Mouse (Mus musculus): ENCODE measurements around the gene Man1c1.

Gene Man1c1

GRCm38 (mm10) chr4:134575486-134575885 is 128.6 kb downstream of the Man1c1 start:
- no peak for DNase-seq

DNA sequence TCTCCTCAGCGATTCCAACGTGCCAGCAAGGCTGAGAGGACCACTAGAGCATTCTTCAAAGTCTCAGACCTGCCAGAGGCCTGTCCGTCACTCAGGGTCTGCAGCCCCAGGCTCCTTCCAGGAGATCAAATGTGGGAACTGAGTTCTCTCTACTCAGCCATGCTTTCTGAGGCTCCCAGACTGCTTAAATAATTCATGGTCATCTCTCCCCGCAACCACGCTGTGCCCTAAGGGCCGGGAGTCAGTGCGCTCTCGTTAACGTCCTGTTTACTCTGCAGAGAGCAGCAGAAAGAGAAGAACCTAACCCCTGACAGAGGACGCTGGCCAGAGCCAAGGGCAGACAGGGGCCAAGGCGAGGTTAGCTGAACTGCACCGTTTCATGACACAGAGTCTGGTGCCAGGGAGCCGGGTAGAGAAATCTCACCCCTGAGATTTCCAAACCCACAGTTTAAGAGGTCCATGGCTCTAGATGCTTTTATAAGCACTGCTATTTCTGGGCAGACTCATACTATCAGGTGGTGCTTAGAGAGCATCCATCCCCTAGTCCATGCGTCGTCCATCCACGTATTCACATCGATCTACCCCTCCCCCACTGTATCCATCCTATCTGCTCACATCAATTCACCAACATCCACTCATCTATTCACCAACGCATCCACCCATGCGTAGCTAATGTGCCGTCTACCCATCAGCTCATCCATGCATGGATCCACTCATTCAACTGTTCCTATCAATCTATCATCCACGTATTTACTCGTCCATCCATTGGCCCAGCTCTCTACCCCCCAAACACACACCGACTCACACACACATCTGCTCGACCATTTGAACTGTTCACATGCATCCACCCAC is 131.4 kb downstream of the Man1c1 start:
- DNase-seq: no peak

GRCm38 (mm10) chr4:134570704-134571451 is 133.2 kb downstream of the Man1c1 start:
- DNase-seq: no peak

- no peak for DNase-seq
Measured at GRCm38 (mm10) chr4:134569831-134570230, 134.3 kb downstream of the Man1c1 start.

DNA sequence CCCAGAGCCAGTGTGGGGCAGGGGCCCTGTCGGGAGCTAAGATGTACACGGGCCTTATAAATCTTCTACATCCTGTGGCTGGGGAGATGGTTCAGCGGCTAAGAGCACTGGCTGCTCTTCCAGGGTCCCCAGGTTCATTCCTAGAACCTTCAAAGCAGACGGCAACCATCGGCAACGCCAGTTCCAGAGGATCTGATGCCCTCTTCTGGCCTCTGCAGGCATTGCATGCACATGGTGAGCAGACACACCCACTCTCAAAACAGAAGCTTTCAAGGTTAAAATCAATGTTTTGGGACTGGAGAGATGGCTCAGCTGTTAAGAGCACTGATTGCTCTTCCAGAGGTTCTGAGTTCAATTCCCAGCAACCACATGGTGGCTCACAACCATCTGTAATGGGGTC is 134.9 kb downstream of the Man1c1 start:
- DNase-seq: no peak

DNA sequence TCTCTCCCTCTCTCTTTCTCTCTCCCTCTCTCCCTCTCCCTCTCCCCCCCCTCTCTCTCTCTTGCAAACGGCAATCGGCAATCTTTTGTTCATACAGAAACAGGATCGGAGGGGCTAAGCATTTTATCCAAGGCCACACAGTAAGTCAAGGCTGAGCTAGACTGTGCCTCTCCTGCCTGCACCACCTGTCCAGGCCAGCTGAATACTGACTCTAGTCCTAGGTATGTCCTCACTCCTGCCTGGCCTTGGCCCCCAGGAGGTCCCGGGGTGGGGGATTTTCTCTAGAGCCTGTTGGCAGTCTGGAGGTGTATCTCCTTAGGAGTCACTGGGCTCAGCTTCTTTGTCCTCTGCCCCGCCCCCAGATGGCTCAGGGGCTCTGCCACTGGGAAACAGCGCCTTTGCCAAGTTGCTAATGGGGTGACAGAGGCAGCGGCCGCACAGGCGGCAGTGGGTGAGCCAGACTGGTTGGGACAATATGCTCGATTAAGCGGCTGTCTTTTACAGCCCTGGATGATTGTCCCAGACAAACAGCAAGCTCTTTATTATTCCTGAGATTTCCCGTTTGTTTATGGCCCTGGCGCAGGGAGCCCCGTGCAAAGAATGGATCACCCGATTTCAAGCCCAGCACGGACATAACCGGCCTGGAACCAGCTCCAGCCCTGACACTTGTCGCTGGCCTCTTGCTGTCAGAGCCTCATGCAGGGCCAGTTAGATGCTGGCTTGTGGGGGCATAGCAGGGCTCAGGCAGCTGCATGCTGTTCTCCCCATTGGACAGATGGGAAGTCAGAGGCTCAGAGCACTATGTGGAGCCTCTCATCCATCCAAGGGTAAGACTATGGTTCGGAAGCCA is 136.5 kb downstream of the Man1c1 start:
- DNase-seq: peak; percentile 73

- DNase-seq: no peak
Measured at GRCm38 (mm10) chr4:134564093-134564492, 140.0 kb downstream of the Man1c1 start.

- DNase-seq: no peak
Measured at GRCm38 (mm10) chr4:134563624-134564023, 140.5 kb downstream of the Man1c1 start.

- peak; percentile 70 for DNase-seq
Measured at GRCm38 (mm10) chr4:134562014-134562413, 142.1 kb downstream of the Man1c1 start.

GRCm38 (mm10) chr4:134560699-134561098 is 143.4 kb downstream of the Man1c1 start:
- DNase-seq: no peak

- no peak for DNase-seq
Measured at GRCm38 (mm10) chr4:134559154-134559553, 144.9 kb downstream of the Man1c1 start.

DNA sequence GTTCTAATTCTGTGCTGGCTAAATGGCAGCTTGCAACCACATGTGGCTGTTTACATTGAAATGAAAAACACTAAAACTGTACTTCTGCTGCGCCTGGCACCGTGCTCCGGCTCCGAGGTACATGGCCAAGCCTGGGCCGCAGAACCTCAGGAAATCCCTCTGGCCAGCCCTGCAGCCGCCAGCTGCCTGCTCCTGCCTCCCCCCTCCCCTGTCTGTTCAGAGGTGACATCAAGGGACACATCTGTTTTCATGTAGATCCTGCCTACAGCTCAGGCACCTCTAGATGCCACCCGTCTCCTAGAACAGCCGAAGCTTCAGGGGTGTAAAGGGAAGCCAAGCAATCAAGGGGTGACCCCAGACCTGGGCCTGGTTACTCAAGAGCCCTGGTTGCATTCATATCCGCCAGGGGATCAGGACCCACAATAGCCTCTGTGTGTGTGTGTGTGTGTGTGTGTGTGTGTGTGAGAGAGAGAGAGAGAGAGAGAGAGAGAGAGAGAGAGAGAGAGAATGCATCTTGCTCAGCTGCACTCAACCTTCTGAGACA is 145.4 kb downstream of the Man1c1 start:
- DNase-seq: no peak

DNA sequence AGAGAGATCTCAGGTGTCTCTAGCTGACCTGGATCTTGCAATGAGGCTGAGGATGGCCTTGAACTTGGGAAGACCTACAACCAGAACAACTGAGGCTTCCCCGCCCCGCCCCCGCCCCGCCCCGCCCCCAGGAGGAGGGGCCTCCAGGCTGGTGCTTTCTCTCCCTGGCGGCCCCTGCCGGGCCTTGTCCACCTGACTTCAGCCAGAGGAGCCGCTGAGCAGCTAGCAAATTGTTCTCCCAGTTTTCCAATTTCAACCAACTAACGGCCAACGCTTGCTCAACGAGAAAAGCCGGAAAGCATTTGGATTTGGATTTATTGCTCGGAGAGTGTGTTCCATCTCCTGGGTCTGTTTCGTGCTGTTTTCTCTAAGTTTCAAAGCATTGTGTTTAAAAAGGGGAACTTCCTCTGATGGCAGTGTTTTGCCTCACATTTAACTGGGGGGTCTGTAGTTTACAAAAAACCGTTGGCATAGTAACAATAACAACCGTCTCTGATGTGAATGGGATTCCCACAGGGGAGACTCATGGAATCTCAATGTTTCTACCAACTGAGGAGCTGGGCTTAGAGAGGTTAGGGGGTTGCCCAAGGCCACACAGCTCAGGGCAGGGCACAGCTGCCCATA is 146.4 kb downstream of the Man1c1 start:
- no peak for DNase-seq

DNA sequence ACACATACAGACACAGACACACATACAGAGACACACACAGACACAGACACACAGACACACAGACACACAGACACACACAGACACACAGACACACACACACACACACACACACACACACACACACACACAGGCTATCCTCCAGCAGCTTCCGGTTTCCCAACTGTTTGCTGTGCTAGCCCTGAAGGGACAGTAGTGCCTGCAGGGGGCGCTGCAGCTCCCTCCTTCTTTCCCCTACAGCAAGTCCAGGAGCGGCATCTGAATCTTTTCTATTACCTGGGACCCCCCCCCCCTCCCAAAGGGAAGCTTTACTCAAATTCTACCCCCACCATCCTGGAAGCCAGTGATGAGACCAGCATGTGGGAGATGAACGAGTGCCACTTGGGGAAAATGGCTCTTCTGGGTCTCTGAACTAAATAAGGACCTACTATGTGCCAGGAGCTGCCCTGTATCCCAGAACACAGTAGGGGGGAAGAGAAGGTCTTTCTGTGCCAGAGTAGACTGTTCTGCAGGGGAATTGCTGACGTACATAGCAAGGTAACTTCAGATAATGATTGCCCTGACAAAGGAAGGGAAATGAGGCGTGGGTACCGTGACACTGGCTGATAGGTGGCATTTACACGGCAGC is 148.0 kb downstream of the Man1c1 start:
- no peak for DNase-seq

- DNase-seq: no peak
Measured at GRCm38 (mm10) chr4:134553631-134554030, 150.5 kb downstream of the Man1c1 start.

DNA sequence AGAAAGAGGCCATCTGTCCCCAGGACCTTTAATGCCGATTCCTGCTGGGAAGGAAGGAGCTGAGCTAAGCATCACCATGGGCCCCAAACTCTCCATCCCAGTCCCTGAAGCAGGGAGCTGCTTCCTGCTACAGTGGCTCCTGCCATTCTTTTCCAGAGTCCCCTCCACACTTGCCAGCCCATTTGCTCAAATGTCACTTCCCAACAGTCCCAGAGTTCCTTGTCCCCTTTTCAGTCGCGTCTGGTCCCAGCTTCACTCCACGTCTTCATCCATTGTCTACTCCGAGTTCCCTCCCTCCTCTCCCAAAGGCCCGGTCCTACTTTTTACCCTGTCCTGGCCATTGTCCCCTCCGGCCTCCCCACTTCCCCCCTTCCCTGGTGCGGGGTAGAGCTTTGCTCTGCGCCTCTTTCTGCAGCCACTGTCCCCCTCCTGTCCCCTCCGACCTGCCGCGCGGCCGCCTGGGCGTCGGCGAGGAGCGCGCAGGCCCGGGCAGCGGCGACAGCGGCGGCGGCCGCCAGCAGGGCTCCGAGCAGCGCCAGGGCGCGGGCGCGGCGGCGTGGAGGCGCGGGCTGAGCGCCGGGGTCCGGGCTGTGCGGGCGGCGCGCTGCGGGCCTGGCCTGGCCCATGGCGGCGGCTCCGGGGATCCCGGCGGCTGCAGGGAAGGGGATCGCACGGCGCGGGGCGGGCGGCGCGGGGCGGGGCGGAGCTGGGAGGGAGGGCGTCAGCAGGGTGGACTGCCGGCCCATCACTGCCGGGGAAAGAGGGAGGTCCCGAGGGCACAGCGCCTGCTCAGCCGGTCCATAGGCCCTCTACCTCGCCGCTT is 152.4 kb downstream of the Man1c1 start, which contains the start of gene Selenon:
TSS of gene Selenon (minus strand) at position 673 of the 823 bp plus-strand sequence.
- DNase-seq: no peak

- no peak for DNase-seq
Measured at GRCm38 (mm10) chr4:134549899-134550298, 154.2 kb downstream of the Man1c1 start.

DNA sequence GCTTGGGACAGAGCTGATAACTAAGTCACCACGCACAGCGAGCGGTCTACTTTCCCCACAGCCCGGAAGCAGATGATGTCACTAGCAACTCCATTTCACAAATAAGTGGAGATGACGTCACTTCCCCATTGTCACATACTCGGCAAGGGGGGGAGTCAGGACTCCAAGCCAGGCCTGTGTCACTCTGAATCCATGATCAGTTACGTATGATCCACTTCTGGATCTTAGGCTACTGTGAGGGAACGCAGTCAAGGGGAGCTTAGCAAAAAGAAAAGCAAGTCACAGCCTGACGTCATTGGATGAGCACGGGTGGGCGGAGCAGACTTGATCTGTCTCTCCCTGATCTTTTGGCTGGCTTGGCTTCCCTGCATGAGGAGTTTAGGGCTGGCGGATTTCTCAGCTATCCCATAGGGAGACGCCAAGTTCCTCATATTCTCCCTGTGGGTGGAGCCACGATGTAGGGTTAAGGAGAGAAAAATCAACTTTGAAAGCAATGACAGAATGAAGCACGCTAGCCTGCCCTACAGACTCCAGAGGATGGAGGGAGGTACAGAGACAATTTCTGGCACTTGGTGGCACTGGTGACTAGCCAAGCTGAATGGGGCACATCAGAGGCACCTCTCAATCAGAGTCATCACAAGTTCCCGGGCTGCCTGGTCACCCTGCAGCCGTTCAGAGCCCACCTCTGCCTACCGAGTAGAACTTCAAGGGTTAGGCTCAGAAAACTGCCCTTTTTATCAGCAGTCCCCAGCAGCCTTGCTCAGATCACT is 155.7 kb downstream of the Man1c1 start:
- DNase-seq: no peak

DNA sequence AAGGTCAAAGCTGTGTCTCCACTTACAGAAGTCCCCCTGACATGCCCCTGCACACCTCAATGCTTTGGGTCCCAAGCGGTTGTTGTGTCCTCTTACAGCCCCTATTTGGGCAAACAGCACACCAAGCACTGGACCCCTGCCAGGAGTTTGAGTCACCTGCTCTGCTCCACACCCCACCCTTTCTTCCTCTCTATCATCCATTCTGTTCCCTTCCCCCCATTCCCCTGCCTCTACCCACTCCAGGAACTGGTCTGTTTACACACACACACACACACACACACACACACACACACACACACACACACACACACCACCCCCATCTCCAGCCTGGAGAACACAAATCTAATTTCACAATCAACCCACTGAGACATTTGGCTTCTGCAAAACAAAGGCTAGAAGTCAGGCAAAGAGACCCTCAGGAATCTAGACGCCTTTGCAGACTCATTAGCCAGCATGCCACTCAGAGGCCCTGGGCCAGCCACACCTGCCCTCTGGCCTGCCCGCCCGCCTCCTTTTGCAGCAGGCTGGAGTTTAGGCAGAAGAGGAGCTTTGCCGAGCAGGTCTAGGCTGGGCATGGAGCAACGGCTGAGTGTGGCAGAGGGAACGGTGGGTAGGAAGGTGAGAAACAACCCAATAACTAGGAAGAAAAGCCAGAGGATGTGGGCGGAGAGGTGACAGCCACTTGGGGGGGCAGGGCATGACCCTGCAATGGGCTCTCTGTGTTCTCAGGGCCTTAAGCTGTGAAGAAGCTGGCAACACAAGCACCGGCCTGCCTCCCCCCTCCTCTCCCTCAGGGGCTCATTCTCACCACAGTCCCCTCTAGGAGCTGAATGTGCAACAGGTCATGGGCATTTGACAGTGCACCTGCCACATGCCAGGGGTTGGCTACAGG is 157.0 kb downstream of the Man1c1 start:
- DNase-seq: no peak
